Mouse (Mus musculus): ENCODE measurements around the gene Ccdc3.

DNA sequence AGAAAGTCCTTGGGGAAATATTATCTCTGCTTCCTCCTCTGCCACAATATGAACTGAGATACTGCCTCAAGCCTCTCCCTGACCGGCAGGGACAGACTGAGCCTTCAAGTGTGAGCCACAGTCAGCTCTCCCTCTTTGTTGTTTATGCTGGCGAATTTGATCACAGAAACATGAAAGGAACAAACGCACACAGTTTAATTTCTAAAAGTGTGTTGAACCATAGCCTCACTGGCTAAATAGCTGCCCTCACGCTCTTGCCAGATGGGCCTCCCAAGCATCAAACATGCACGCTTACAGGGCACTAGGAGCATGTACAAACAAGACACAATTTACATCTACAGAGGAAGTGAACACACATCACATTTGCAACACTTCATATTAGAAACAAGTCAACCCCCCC, 100.3 kb downstream of the Ccdc3 start:
- TF ChIP-seq CTCF (IDR thresholded peaks at IDR 0.05; ENCODE audit: control insufficient read depth, insufficient read depth, insufficient read length) (no peak), MAX (IDR thresholded peaks at IDR 0.05) (no peak), USF1 (IDR thresholded peaks at IDR 0.05; ENCODE audit: low read depth) (no peak), FOSL1 (IDR thresholded peaks at IDR 0.05; ENCODE audit: insufficient read depth, low read length, poor library complexity, severe bottlenecking) (no peak), MYOG (IDR thresholded peaks at IDR 0.05; ENCODE audit: control insufficient read depth, extremely low read depth, insufficient read length) (no peak)
